Mouse (Mus musculus) midbrain, postnatal 0 days (tissue): Measurements from ENCODE around the gene Ppfia4. TPM values are rescaled to one million over a fixed set of nuclear protein-coding genes. Genes with fewer than 3 reads are reported as not detected.
A peak's percentile ranks its signal among the peaks of the same experiment; 100 is the strongest.

ENCODE experiments used
- ATAC-seq: fragments of 200-750 bp; cut with Nextera tagmentation; 2 replicates; pipeline ENCODE4 v1.8.0; 2017; ENCODE audit warnings: moderate number of reproducible peaks, mild to moderate bottlenecking, moderate TSS enrichment, moderate library complexity; ENCODE audit not compliant: low FRiP score
- DNase-seq: peaks from one replicate; pipeline ENCODE4 v3.0.0-alpha.2; 2015; ENCODE audit warnings: low spot score
- H3K27ac ChIP-seq: fragments of 300-500 bp; sonication (generic); 2 replicates; pipeline ENCODE4 v1.5.1; 2014; ENCODE audit warnings: low read depth, mild to moderate bottlenecking, low read length, mixed read lengths
- H3K27me3 ChIP-seq: fragments of 300-500 bp; sonication (generic); 2 replicates; pipeline ENCODE4 v1.6.1; 2014; ENCODE audit warnings: low read length, control low read depth, mixed read lengths; ENCODE audit not compliant: insufficient read depth
- H3K36me3 ChIP-seq: fragments of 300-500 bp; sonication (generic); 2 replicates; pipeline ENCODE4 v1.6.1; 2014; ENCODE audit warnings: low read length, control low read depth, mixed read lengths; ENCODE audit not compliant: insufficient read depth
- H3K4me1 ChIP-seq: fragments of 300-500 bp; sonication (generic); 2 replicates; pipeline ENCODE4 v1.6.1; 2014; ENCODE audit warnings: mild to moderate bottlenecking, control low read depth, antibody characterized with exemption, low read length, mixed read lengths; ENCODE audit not compliant: insufficient read depth
- H3K4me2 ChIP-seq: fragments of 300-500 bp; sonication (generic); 2 replicates; pipeline ENCODE4 v1.6.1; 2014; ENCODE audit warnings: low read depth, mild to moderate bottlenecking, low read length, mixed read lengths; ENCODE audit not compliant: poor library complexity, severe bottlenecking
- H3K4me3 ChIP-seq: fragments of 300-500 bp; sonication (generic); 2 replicates; pipeline ENCODE4 v1.5.1; 2014; ENCODE audit warnings: low read depth, mild to moderate bottlenecking, low read length, moderate library complexity
- H3K9ac ChIP-seq: fragments of 300-500 bp; sonication (generic); replicated peaks from 2 replicates; pipeline ENCODE4 v1.6.1; 2014; ENCODE audit warnings: mild to moderate bottlenecking, low read length, moderate library complexity, mixed read lengths; ENCODE audit not compliant: poor library complexity, severe bottlenecking
- H3K9me3 ChIP-seq: fragments of 300-500 bp; sonication (generic); 2 replicates; pipeline ENCODE4 v1.6.1; 2016; ENCODE audit warnings: low read length, control low read depth
- CTCF ChIP-seq: IDR thresholded peaks from 2 replicates; pipeline ENCODE4 v1.5.1; 2016; ENCODE audit warnings: antibody characterized with exemption, mild to moderate bottlenecking
- WGBS: fragments of 180-500 bp; shearing (Covaris S2); extraction: QIAGEN DNeasy Blood & Tissue Kit; methylation state at CpG from one replicate; pipeline ENCODE4 v1.1.7; 2014; 5-methylcytosine and 5-hydroxymethylcytosine counted together
- polyA plus RNA-seq: library from polyadenylated mRNA; unstranded; fragments of >200 nt; fragmentation: Nextera tagmentation; extraction: Ambion mirVana; gene quantifications from 2 replicates; pipeline ENCODE4 v1.2.1, GENCODE M21; 2015
- total RNA-seq: library from RNA; depleted of rRNA; stranded (reverse); fragments of >200 nt; gene quantifications from 2 replicates; pipeline ENCODE4 v1.2.3, GENCODE M21; 2014

Ppfia4 gene
- total and polyA plus RNA-seq, 2 experiments from 2014 or later: 28.7 to 42.0 TPM

- Histone ChIP-seq H3K9me3 (no peaks in the 10 kb centered on the region), H3K9ac (no peak overlapping the region), H3K27ac (no peak overlapping the region), H3K27me3 (no peaks in the 10 kb centered on the region), H3K36me3 (peaks cover 7% of the 10 kb centered on the region), H3K4me1 (no peaks in the 10 kb centered on the region), H3K4me2 (peak overlapping the region; percentile 78; the same call in 1 of the 2 replicates), H3K4me3 (no peak overlapping the region)
- WGBS: 77% methylated on average over 5 of the region's 5 CpGs
- no peak for TF ChIP-seq CTCF
- no peak for ATAC-seq
- no peak for DNase-seq
Measured at GRCm38 (mm10) chr1:134341641-134342277, 9.0 kb upstream of the Ppfia4 start.

GRCm38 (mm10) chr1:134339757-134340619 lies 7.3 kb upstream of the Ppfia4 start:
- H3K36me3 ChIP-seq: no peaks in the 10 kb centered on the region
- peak; percentile 31; the same call in 1 of the 2 replicates for TF ChIP-seq CTCF
- H3K4me3 ChIP-seq: no peak overlapping the region
- H3K4me2 ChIP-seq: no peak overlapping the region
- ATAC-seq (no peak), DNase-seq (no peak)
- peaks cover 3% of the 10 kb centered on the region; the same call in 1 of the 2 replicates for H3K4me1 ChIP-seq
- no peak overlapping the region for H3K27ac ChIP-seq
- 95% methylated on average over 18 of the region's 18 CpGs for whole genome bisulfite sequencing
- no peak overlapping the region for H3K9ac ChIP-seq
- H3K9me3 ChIP-seq: no peaks in the 10 kb centered on the region
- no peaks in the 10 kb centered on the region for H3K27me3 ChIP-seq

GRCm38 (mm10) chr1:134339162-134339561 lies 6.4 kb upstream of the Ppfia4 start:
- H3K4me2 ChIP-seq: no peak overlapping the region
- no peaks in the 10 kb centered on the region for H3K27me3 ChIP-seq
- H3K9me3 ChIP-seq: no peaks in the 10 kb centered on the region
- no peak for TF ChIP-seq CTCF
- H3K36me3 ChIP-seq: no peaks in the 10 kb centered on the region
- H3K9ac ChIP-seq: no peak overlapping the region
- H3K27ac ChIP-seq: no peak overlapping the region
- no peak for DNase-seq
- WGBS: 95% methylated on average over 7 of the region's 7 CpGs
- peaks cover 3% of the 10 kb centered on the region; the same call in 1 of the 2 replicates for H3K4me1 ChIP-seq
- H3K4me3 ChIP-seq: no peak overlapping the region
- no peak for ATAC-seq

- H3K4me3 ChIP-seq: no peak overlapping the region
- H3K4me1 ChIP-seq: peaks cover 3% of the 10 kb centered on the region; the same call in 1 of the 2 replicates
- no peaks in the 10 kb centered on the region for H3K9me3 ChIP-seq
- no peaks in the 10 kb centered on the region for H3K27me3 ChIP-seq
- no peak for TF ChIP-seq CTCF
- no peak overlapping the region for H3K4me2 ChIP-seq
- ATAC-seq (no peak), DNase-seq (no peak)
- WGBS: 81% methylated on average over 11 of the region's 11 CpGs
- no peaks in the 10 kb centered on the region for H3K36me3 ChIP-seq
- no peak overlapping the region for H3K27ac ChIP-seq
- no peak overlapping the region for H3K9ac ChIP-seq
Measured at GRCm38 (mm10) chr1:134336958-134337710, 4.4 kb upstream of the Ppfia4 start.

- H3K9ac ChIP-seq: no peak overlapping the region
- H3K4me2 ChIP-seq: no peak overlapping the region
- no peak overlapping the region for H3K27ac ChIP-seq
- no peak overlapping the region for H3K4me3 ChIP-seq
- H3K36me3 ChIP-seq: no peaks in the 10 kb centered on the region
- H3K9me3 ChIP-seq: no peaks in the 10 kb centered on the region
- WGBS: 90% methylated on average over 12 of the region's 12 CpGs
- ATAC-seq: no peak
- H3K4me1 ChIP-seq: peaks cover 3% of the 10 kb centered on the region; the same call in 1 of the 2 replicates
- H3K27me3 ChIP-seq: no peaks in the 10 kb centered on the region
- no peak for TF ChIP-seq CTCF
- peak; percentile 22 for DNase-seq
Measured at GRCm38 (mm10) chr1:134335924-134336810, 3.4 kb upstream of the Ppfia4 start.
